Mouse (Mus musculus): Measurements from ENCODE around the gene Zbtb3. TPM values are rescaled to one million over a fixed set of nuclear protein-coding genes. Genes with fewer than 3 reads are reported as not detected.

The Zbtb3 gene
- polyA plus RNA-seq (2015; fragmentation: Nextera tagmentation; extraction: Ambion mirVana) = 7.8 and 8.6 TPM in 2 replicates

- peak within 1 kb of the TSS; percentile 57 for H3K4me2 ChIP-seq
- H3K27ac ChIP-seq (replicated peaks) = peak within 1 kb of the TSS; percentile 92
- peak within 1 kb of the TSS; percentile 51 for H3K9ac ChIP-seq
- H3K4me1 ChIP-seq (replicated peaks) = peaks cover 23% of the 10 kb centered on the region
- no peaks in the 10 kb centered on the region for H3K9me3 ChIP-seq
- peak; percentile 98 for ATAC-seq (ENCODE audit: low FRiP score, low read depth)
- peak within 1 kb of the TSS; percentile 66 for H3K4me3 ChIP-seq
- WGBS = under 1% methylated on average over 30 of the region's 30 CpGs
- no peaks in the 10 kb centered on the region for H3K27me3 ChIP-seq
- peaks cover 27% of the 10 kb centered on the region for H3K36me3 ChIP-seq
Observed at GRCm38 (mm10) chr19:8802130-8802821, at the start of gene Zbtb3. Zbtb3 (plus strand) TSS chr19:8802555.

DNA sequence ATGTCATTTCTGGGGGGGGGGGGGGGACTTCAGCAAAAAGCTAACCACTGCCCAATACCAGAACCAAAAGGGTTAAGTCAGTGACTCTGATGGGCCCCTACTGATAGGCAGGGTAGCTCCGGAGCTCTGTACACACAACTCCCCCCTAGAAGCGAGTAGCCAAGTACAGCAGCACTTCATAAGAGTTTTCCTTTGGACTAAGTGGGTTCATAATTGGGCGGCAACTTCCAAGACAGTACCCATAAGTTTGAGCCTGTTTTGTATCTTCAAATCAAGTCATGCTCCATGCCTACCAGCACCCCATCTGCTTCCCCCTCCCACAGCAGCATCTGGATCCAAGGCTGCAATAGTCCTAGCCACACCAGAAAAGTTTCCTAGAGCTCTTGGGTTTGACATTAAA is 46.7 kb upstream of the Zbtb3 start:
- WGBS = 79% methylated on average over 3 of the region's 3 CpGs
- ATAC-seq (ENCODE audit: low FRiP score, low read depth) = no peak
- no peaks in the 10 kb centered on the region for H3K9me3 ChIP-seq
- H3K4me2 ChIP-seq = peak overlapping the region; percentile 85
- H3K27ac ChIP-seq (replicated peaks) = no peak overlapping the region
- peaks cover 32% of the 10 kb centered on the region for H3K4me1 ChIP-seq (replicated peaks)
- no peak overlapping the region for H3K9ac ChIP-seq
- peak overlapping the region; percentile 92; the same call in 1 of the 2 replicates for H3K4me3 ChIP-seq
- no peaks in the 10 kb centered on the region for H3K27me3 ChIP-seq
- H3K36me3 ChIP-seq = peaks cover 34% of the 10 kb centered on the region

DNA sequence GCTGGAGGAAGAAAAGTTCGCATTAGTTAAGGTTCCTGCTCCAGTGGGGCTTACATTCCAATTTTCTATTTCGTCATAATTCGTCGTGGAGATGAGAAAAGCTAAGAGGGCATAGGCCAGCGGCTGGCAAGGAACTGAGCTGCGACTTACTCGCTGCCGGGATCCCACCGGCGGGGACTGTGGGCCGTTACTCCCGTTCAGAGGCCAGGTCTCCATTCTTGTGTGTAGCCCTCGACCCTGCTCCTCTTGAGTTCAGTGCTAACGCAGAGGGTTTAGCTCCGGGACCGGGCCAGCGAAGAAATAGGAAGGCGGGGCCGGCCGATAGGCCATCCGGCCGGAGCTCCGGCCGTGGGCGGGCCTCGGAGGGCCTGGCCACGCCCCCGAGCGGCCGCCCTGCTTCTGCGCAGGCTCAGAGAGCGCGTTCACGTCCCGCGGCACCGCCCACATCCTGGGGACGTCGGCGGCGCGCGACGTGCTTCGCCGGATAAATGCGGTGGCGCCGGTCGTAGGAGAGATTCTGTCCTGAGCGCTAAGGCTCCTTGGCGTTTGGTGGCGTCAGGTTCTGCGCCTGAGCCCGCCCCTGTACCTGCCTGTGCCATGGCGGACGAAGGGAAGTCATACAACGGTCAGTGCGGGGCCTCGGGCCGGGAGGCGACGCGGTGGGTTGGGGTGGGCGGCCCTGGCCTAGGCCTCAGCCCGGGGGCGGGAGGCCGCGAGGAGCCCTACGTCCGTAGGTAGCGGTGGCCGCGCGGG is 45.5 kb upstream of the Zbtb3 start, which contains the start of gene Nxf1:
TSS of gene Nxf1 (plus strand) at position 439 of the 753 bp plus-strand sequence.
- Histone ChIP-seq H3K4me2 (peak within 1 kb of the TSS; percentile 85), H3K4me3 (peak within 1 kb of the TSS; percentile 92)
- WGBS = under 1% methylated on average over 75 of the region's 75 CpGs

GRCm38 (mm10) chr19:8757471-8757998 is 44.8 kb upstream of the Zbtb3 start:
- H3K4me1 ChIP-seq (replicated peaks) = peaks cover 32% of the 10 kb centered on the region
- H3K27ac ChIP-seq (replicated peaks) = peak overlapping the region; percentile 90
- peak overlapping the region; percentile 91 for H3K9ac ChIP-seq
- ATAC-seq (ENCODE audit: low FRiP score, low read depth) = no peak
- peak overlapping the region; percentile 85 for H3K4me2 ChIP-seq
- H3K9me3 ChIP-seq = no peaks in the 10 kb centered on the region
- H3K27me3 ChIP-seq = no peaks in the 10 kb centered on the region
- 6% methylated on average over 14 of the region's 14 CpGs for WGBS
- H3K36me3 ChIP-seq = peaks cover 20% of the 10 kb centered on the region
- peak overlapping the region; percentile 92 for H3K4me3 ChIP-seq

More for the DNA sequence above, 45.5 kb upstream of the Zbtb3 start, which contains the start of gene Nxf1:
- ATAC-seq (ENCODE audit: low FRiP score, low read depth) = peak; percentile 94
- Histone ChIP-seq H3K9ac (peak within 1 kb of the TSS; percentile 91), H3K4me1 (replicated peaks) (peaks cover 32% of the 10 kb centered on the region), H3K27ac (replicated peaks) (peak within 1 kb of the TSS; percentile 90), H3K9me3 (no peaks in the 10 kb centered on the region), H3K27me3 (no peaks in the 10 kb centered on the region), H3K36me3 (peaks cover 25% of the 10 kb centered on the region)

DNA sequence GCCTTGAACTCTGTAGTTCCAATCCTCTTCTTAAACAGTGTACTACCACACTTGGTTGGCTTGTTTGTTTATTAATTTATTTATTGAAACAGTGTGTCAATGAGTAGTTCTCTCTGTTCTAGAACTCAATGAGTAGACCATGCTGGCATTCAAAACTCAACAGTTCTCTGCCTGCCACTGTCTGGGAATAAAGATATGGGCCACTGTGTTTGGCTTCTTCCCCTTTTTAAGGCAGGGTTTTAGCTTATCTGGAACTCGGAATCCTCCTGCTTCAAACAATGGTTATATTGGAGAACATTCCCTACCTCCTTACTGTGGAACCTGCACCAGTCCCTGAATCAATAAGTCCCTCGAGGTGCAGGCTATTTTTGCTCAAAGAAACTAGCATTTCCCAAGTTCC is 43.5 kb upstream of the Zbtb3 start:
- 0 out of 2 replicates have a peak overlapping the region, but pooled peaks have one; percentile 85 for H3K4me2 ChIP-seq
- no peaks in the 10 kb centered on the region for H3K27me3 ChIP-seq
- H3K4me1 ChIP-seq (replicated peaks) = peaks cover 32% of the 10 kb centered on the region
- 94% methylated on average over 2 of the region's 2 CpGs for WGBS
- H3K36me3 ChIP-seq = peaks cover 24% of the 10 kb centered on the region
- no peaks in the 10 kb centered on the region for H3K9me3 ChIP-seq
- no peak overlapping the region for H3K27ac ChIP-seq (replicated peaks)
- H3K4me3 ChIP-seq = no peak overlapping the region
- no peak for ATAC-seq (ENCODE audit: low FRiP score, low read depth)
- no peak overlapping the region for H3K9ac ChIP-seq

DNA sequence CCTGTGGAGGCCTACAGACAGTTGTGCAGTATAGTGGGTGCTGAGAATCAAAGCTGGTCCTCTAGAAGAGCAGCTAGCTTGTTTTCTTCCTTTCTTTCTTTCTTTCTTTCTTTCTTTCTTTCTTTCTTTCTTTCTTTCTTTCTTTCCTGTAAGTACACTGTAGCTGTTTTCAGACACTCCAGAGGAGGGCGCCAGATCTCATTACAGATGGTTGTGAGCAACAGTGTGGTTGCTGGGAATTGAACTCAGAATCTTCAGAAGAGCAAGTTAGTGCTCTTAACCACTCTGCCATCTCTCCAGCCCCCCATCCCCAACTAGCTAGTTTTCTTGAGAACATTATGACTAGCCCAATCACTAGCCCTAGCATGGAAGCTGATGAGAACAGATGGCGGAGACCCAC is 41.6 kb upstream of the Zbtb3 start:
- H3K27me3 ChIP-seq = no peaks in the 10 kb centered on the region
- H3K36me3 ChIP-seq = peaks cover 34% of the 10 kb centered on the region
- WGBS = 85% methylated on average over 2 of the region's 2 CpGs
- H3K9me3 ChIP-seq = no peaks in the 10 kb centered on the region
- no peak overlapping the region for H3K9ac ChIP-seq
- no peak overlapping the region for H3K4me3 ChIP-seq
- no peak overlapping the region for H3K4me2 ChIP-seq
- no peak for ATAC-seq (ENCODE audit: low FRiP score, low read depth)
- no peak overlapping the region for H3K27ac ChIP-seq (replicated peaks)
- peaks cover 25% of the 10 kb centered on the region for H3K4me1 ChIP-seq (replicated peaks)

GRCm38 (mm10) chr19:8763276-8763675 is 39.1 kb upstream of the Zbtb3 start:
- Histone ChIP-seq H3K27ac (replicated peaks) (no peak overlapping the region), H3K4me3 (no peak overlapping the region), H3K27me3 (no peaks in the 10 kb centered on the region), H3K9ac (no peak overlapping the region), H3K4me2 (no peak overlapping the region), H3K36me3 (peaks cover 59% of the 10 kb centered on the region), H3K9me3 (no peaks in the 10 kb centered on the region), H3K4me1 (replicated peaks) (peaks cover 9% of the 10 kb centered on the region)
- WGBS = 93% methylated on average over 4 of the region's 4 CpGs
- no peak for ATAC-seq (ENCODE audit: low FRiP score, low read depth)

- Histone ChIP-seq H3K4me3 (no peak overlapping the region), H3K36me3 (peaks cover 82% of the 10 kb centered on the region), H3K27ac (replicated peaks) (no peak overlapping the region), H3K9me3 (no peaks in the 10 kb centered on the region), H3K9ac (no peak overlapping the region), H3K27me3 (no peaks in the 10 kb centered on the region), H3K4me1 (replicated peaks) (peaks cover 5% of the 10 kb centered on the region), H3K4me2 (no peak overlapping the region)
- WGBS = 97% methylated on average over 9 of the region's 9 CpGs
- no peak for ATAC-seq (ENCODE audit: low FRiP score, low read depth)
Observed at GRCm38 (mm10) chr19:8765562-8765961, 36.8 kb upstream of the Zbtb3 start.

DNA sequence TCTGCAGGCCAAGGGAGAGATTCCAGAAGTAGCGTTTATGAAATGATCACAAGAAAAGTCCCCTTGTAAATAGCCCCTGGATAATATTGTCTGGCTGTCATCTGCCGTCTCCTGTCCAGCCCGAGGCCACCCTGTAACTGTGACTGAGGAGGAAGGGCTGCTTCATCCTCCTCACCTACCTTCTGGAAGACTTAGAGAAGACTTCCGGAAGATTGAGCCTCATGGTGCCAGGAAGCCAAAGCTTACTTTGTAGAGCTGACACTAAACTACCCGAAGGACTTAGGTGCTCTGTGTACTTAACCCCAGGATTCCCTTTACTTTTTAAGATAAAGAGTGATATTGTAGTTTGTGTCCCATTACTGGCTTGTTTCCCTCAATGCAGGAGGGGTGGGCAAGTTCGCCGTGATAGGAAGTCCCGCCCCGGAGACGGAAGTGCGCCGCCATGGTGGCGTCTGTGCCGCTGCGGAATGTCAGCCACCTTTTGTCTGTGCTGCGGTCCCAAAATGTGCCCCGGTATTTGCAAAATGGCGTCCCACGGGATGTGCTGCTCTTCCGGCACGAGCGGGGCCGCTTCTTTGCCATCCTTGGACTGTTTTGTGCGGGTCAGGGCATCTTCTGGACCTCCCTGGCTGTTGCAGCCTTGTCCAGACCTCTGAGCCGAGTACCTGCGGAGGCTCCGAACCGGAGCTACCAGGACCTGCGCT is 31.6 kb upstream of the Zbtb3 start, which contains the start of gene Tmem223:
TSS of gene Tmem223 (plus strand) at position 430 of the 704 bp plus-strand sequence.
- Histone ChIP-seq H3K4me2 (peak within 1 kb of the TSS; percentile 62), H3K9me3 (no peaks in the 10 kb centered on the region), H3K4me3 (peak within 1 kb of the TSS; percentile 85), H3K4me1 (replicated peaks) (peaks cover 38% of the 10 kb centered on the region), H3K9ac (peak within 1 kb of the TSS; percentile 94), H3K27me3 (no peaks in the 10 kb centered on the region), H3K36me3 (peaks cover 57% of the 10 kb centered on the region), H3K27ac (replicated peaks) (peak within 1 kb of the TSS; percentile 92)
- 24% methylated on average over 29 of the region's 29 CpGs for WGBS
- peak; percentile 60; the same call in 1 of the 2 replicates for ATAC-seq (ENCODE audit: low FRiP score, low read depth)

DNA sequence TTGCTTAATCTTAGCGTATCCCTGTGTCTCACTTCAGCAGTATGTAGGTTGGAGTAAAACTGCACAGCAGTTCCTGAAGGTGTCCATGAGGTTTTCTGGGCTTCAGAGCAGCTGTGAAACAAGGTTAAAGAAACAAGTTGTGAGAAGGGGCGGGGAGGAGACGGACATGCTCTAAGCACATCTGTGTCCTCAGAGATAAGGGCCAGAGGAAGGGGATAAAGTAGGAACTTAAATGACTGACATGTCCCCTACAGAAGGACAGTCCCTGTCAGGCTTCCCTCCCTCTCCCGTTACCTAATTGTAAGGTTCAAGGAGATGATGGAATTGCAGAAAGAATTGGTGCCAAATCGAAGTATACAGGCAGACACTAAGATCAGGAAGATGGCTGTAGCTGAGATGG is 29.4 kb upstream of the Zbtb3 start:
- no peak overlapping the region for H3K27ac ChIP-seq (replicated peaks)
- peaks cover 42% of the 10 kb centered on the region for H3K4me1 ChIP-seq (replicated peaks)
- ATAC-seq (ENCODE audit: low FRiP score, low read depth) = no peak
- peak overlapping the region; percentile 95 for H3K4me2 ChIP-seq
- peak overlapping the region; percentile 68 for H3K4me3 ChIP-seq
- H3K9ac ChIP-seq = peak overlapping the region; percentile 84; the same call in 1 of the 2 replicates
- no peaks in the 10 kb centered on the region for H3K9me3 ChIP-seq
- H3K36me3 ChIP-seq = peaks cover 36% of the 10 kb centered on the region
- 94% methylated on average over 5 of the region's 5 CpGs for WGBS
- H3K27me3 ChIP-seq = no peaks in the 10 kb centered on the region

GRCm38 (mm10) chr19:8773409-8773808 is 28.9 kb upstream of the Zbtb3 start:
- ATAC-seq (ENCODE audit: low FRiP score, low read depth) = no peak
- WGBS = 60% methylated on average over 6 of the region's 6 CpGs
- peak overlapping the region; percentile 84; the same call in 1 of the 2 replicates for H3K9ac ChIP-seq

More at GRCm38 (mm10) chr19:8773409-8773808, 28.9 kb upstream of the Zbtb3 start:
- H3K36me3 ChIP-seq = peaks cover 36% of the 10 kb centered on the region
- H3K27me3 ChIP-seq = no peaks in the 10 kb centered on the region
- H3K27ac ChIP-seq (replicated peaks) = peak overlapping the region; percentile 99; the same call in 1 of the 2 replicates
- peak overlapping the region; percentile 68 for H3K4me3 ChIP-seq
- H3K4me2 ChIP-seq = peak overlapping the region; percentile 95
- H3K4me1 ChIP-seq (replicated peaks) = peaks cover 42% of the 10 kb centered on the region
- no peaks in the 10 kb centered on the region for H3K9me3 ChIP-seq

Data from hindbrain, embryonic 15.5 days (tissue).